Mouse (Mus musculus): Measurements from ENCODE around the gene Cntnap1. TPM values are rescaled to one million over a fixed set of nuclear protein-coding genes. Genes with fewer than 3 reads are reported as not detected.
"Not testable (repeated sequence)": the region's sequence is repeated elsewhere in the genome, so short reads cannot be mapped to it uniquely, and the experiment has no call there.

Cntnap1 gene
- total RNA-seq, 1 experiment from 2014 or later, result not detected

- ATAC-seq (ENCODE audit: extremely low read depth, insufficient number of reproducible peaks, low FRiP score, poor library complexity, severe bottlenecking), result no peak
Observed at GRCm38 (mm10) chr11:101146377-101146776, 23.9 kb upstream of the Cntnap1 start.

- no peak for ATAC-seq (ENCODE audit: extremely low read depth, insufficient number of reproducible peaks, low FRiP score, poor library complexity, severe bottlenecking)
Observed at GRCm38 (mm10) chr11:101148751-101149150, 21.6 kb upstream of the Cntnap1 start.

- no peak for ATAC-seq (ENCODE audit: extremely low read depth, insufficient number of reproducible peaks, low FRiP score, poor library complexity, severe bottlenecking)
Observed at GRCm38 (mm10) chr11:101149178-101150105, 20.9 kb upstream of the Cntnap1 start.

GRCm38 (mm10) chr11:101151063-101151462 is 19.3 kb upstream of the Cntnap1 start:
- no peak for ATAC-seq (ENCODE audit: extremely low read depth, insufficient number of reproducible peaks, low FRiP score, poor library complexity, severe bottlenecking)

- no peak for ATAC-seq (ENCODE audit: extremely low read depth, insufficient number of reproducible peaks, low FRiP score, poor library complexity, severe bottlenecking)
Observed at GRCm38 (mm10) chr11:101152825-101153224, 17.5 kb upstream of the Cntnap1 start.

- no peak for ATAC-seq (ENCODE audit: extremely low read depth, insufficient number of reproducible peaks, low FRiP score, poor library complexity, severe bottlenecking)
Observed at GRCm38 (mm10) chr11:101154648-101155047, 15.7 kb upstream of the Cntnap1 start.

GRCm38 (mm10) chr11:101155151-101155550 is 15.2 kb upstream of the Cntnap1 start:
- ATAC-seq (ENCODE audit: extremely low read depth, insufficient number of reproducible peaks, low FRiP score, poor library complexity, severe bottlenecking), result no peak

- ATAC-seq (ENCODE audit: extremely low read depth, insufficient number of reproducible peaks, low FRiP score, poor library complexity, severe bottlenecking), result peak; percentile 50; the same call in 1 of the 2 replicates
Observed at GRCm38 (mm10) chr11:101155728-101156371, 14.5 kb upstream of the Cntnap1 start, which contains the start of gene Tubg2. TSS of gene Tubg2 (plus strand) at chr11:101155907.

GRCm38 (mm10) chr11:101160151-101160550 is 10.2 kb upstream of the Cntnap1 start:
- not testable (repeated sequence) for ATAC-seq (ENCODE audit: extremely low read depth, insufficient number of reproducible peaks, low FRiP score, poor library complexity, severe bottlenecking)

- not testable (repeated sequence) for ATAC-seq (ENCODE audit: extremely low read depth, insufficient number of reproducible peaks, low FRiP score, poor library complexity, severe bottlenecking)
Observed at GRCm38 (mm10) chr11:101160981-101161505, 9.3 kb upstream of the Cntnap1 start.

- no peak for ATAC-seq (ENCODE audit: extremely low read depth, insufficient number of reproducible peaks, low FRiP score, poor library complexity, severe bottlenecking)
Observed at GRCm38 (mm10) chr11:101161551-101161950, 8.8 kb upstream of the Cntnap1 start.

GRCm38 (mm10) chr11:101162301-101162700 is 8.0 kb upstream of the Cntnap1 start:
- no peak for ATAC-seq (ENCODE audit: extremely low read depth, insufficient number of reproducible peaks, low FRiP score, poor library complexity, severe bottlenecking)

GRCm38 (mm10) chr11:101162772-101163171 is 7.6 kb upstream of the Cntnap1 start:
- no peak for ATAC-seq (ENCODE audit: extremely low read depth, insufficient number of reproducible peaks, low FRiP score, poor library complexity, severe bottlenecking)

GRCm38 (mm10) chr11:101163476-101164350 is 6.6 kb upstream of the Cntnap1 start:
- ATAC-seq (ENCODE audit: extremely low read depth, insufficient number of reproducible peaks, low FRiP score, poor library complexity, severe bottlenecking), result no peak

- ATAC-seq (ENCODE audit: extremely low read depth, insufficient number of reproducible peaks, low FRiP score, poor library complexity, severe bottlenecking), result no peak
Observed at GRCm38 (mm10) chr11:101164351-101164665, 6.0 kb upstream of the Cntnap1 start.

GRCm38 (mm10) chr11:101164677-101165580 is 5.4 kb upstream of the Cntnap1 start:
- no peak for ATAC-seq (ENCODE audit: extremely low read depth, insufficient number of reproducible peaks, low FRiP score, poor library complexity, severe bottlenecking)

GRCm38 (mm10) chr11:101166357-101166756 is 4.0 kb upstream of the Cntnap1 start:
- ATAC-seq (ENCODE audit: extremely low read depth, insufficient number of reproducible peaks, low FRiP score, poor library complexity, severe bottlenecking), result no peak
